Mouse (Mus musculus) brain, embryonic 14.5 days (tissue): ENCODE data around the gene Tmem238l.

Experiments used
- CTCF ChIP-seq: fragments of 200-500 bp; IDR thresholded peaks from 2 replicates; pipeline ENCODE4 v1.5.1; 2012; ENCODE audit warnings: inconsistent platforms, mild to moderate bottlenecking, moderate library complexity, borderline replicate concordance; ENCODE audit not compliant: insufficient read depth, insufficient read length; ENCODE audit errors: extremely low read depth
- POLR2A ChIP-seq: fragments of 200-500 bp; IDR thresholded peaks from 2 replicates; pipeline ENCODE4 v1.6.1; 2012; ENCODE audit warnings: mild to moderate bottlenecking, inconsistent platforms, borderline replicate concordance; ENCODE audit not compliant: poor library complexity, insufficient read depth, insufficient read length, severe bottlenecking; ENCODE audit errors: extremely low read depth

GRCm38 (mm10) chr11:66998467-66999403, 42.3 kb downstream of the Tmem238l start:
- TF ChIP-seq CTCF (no peak), POLR2A (no peak)
